Mouse (Mus musculus) thymus, adult 2 months (tissue): ENCODE results near the gene BC005537. TPM values are rescaled to one million over a fixed set of nuclear protein-coding genes. Genes with fewer than 3 reads are reported as not detected.
"Not testable (repeated sequence)": the region's sequence is repeated elsewhere in the genome, so short reads cannot be mapped to it uniquely, and the experiment has no call there.

Source experiments
- DNase-seq: peaks from one replicate; pipeline ENCODE4 v3.0.0; 2021
- H3K27ac ChIP-seq: fragments of 200-500 bp; 2 replicates; pipeline ENCODE4 v1.5.1; 2012; ENCODE audit warnings: low read length, control low read depth; ENCODE audit not compliant: control insufficient read depth, insufficient read depth
- H3K27me3 ChIP-seq: fragments of 200-500 bp; 2 replicates; pipeline ENCODE4 v1.6.1; 2012; ENCODE audit warnings: mild to moderate bottlenecking, low read length, moderate library complexity, mixed read lengths; ENCODE audit not compliant: control insufficient read depth, insufficient read depth
- H3K36me3 ChIP-seq: fragments of 200-500 bp; 2 replicates; pipeline ENCODE4 v1.6.1; 2012; ENCODE audit warnings: mild to moderate bottlenecking, low read length, moderate library complexity; ENCODE audit not compliant: control insufficient read depth, insufficient read depth
- H3K4me1 ChIP-seq: fragments of 200-500 bp; replicated peaks from 2 replicates; pipeline ENCODE4 v1.6.1; 2012; ENCODE audit warnings: low read length; ENCODE audit not compliant: control insufficient read depth, insufficient read depth
- H3K4me3 ChIP-seq: fragments of 200-500 bp; 2 replicates; pipeline ENCODE4 v1.5.1; 2012; ENCODE audit warnings: mild to moderate bottlenecking, low read length, control low read depth, moderate library complexity; ENCODE audit not compliant: control insufficient read depth, insufficient read depth
- CTCF ChIP-seq: fragments of 200-500 bp; IDR thresholded peaks from 2 replicates; pipeline ENCODE4 v1.5.1; 2012; ENCODE audit warnings: mild to moderate bottlenecking, control low read depth, low read length, moderate library complexity, borderline replicate concordance; ENCODE audit not compliant: control insufficient read depth, poor library complexity, insufficient read depth; ENCODE audit errors: extremely low read depth
- POLR2A ChIP-seq: fragments of 200-500 bp; IDR thresholded peaks from 2 replicates; pipeline ENCODE4 v1.6.1; 2012; ENCODE audit warnings: mild to moderate bottlenecking, low read length, control low read depth, moderate library complexity; ENCODE audit not compliant: control insufficient read depth, poor library complexity, insufficient read depth; ENCODE audit errors: extremely low read depth
- WGBS: fragments of 180-500 bp; shearing (Covaris S2); methylation state at CpG from one replicate; pipeline ENCODE4 v1.1.7; 2018; 5-methylcytosine and 5-hydroxymethylcytosine counted together
- polyA plus RNA-seq: library from polyadenylated mRNA; depleted of rRNA; stranded (reverse); fragments of >200 nt; gene quantifications from 2 replicates; pipeline ENCODE4 v1.2.3, GENCODE M21; 2012

BC005537 gene
- polyA plus RNA-seq, 1 experiment: 48.8 TPM

GRCm38 (mm10) chr13:24830756-24831352, 29.4 kb downstream of the BC005537 start:
- H3K4me3 ChIP-seq: peak overlapping the region; percentile 68
- DNase-seq: peak; percentile 10
- H3K27me3 ChIP-seq: no peaks in the 10 kb centered on the region
- 2% methylated on average over 20 of the region's 20 CpGs for WGBS
- TF ChIP-seq POLR2A: no peak
- no peak for TF ChIP-seq CTCF
- H3K4me1 ChIP-seq: peaks cover 3% of the 10 kb centered on the region; the same call in 1 of the 2 replicates
- peak overlapping the region; percentile 73 for H3K27ac ChIP-seq
- H3K36me3 ChIP-seq: no peaks in the 10 kb centered on the region

- WGBS: under 1% methylated on average over 90 of the region's 90 CpGs
- peak within 1 kb of the TSS; percentile 68 for H3K4me3 ChIP-seq
- TF ChIP-seq CTCF: peak; percentile 67; the same call in 1 of the 2 replicates
- peak; percentile 99 for TF ChIP-seq POLR2A
- no peaks in the 10 kb centered on the region for H3K27me3 ChIP-seq
- peaks cover 3% of the 10 kb centered on the region; the same call in 1 of the 2 replicates for H3K4me1 ChIP-seq
- H3K27ac ChIP-seq: peak within 1 kb of the TSS; percentile 73
- peak; percentile 92 for DNase-seq
- H3K36me3 ChIP-seq: no peaks in the 10 kb centered on the region
These were observed 30.1 kb downstream of the BC005537 start, which contains the start of the genes Acot13 and Tdp2 for GRCm38 (mm10) chr13:24831353-24832130. Gene Acot13, minus strand, starts transcription at chr13:24831540. Gene Tdp2, plus strand, starts transcription at chr13:24831679.

GRCm38 (mm10) chr13:24832131-24832810, 30.8 kb downstream of the BC005537 start:
- Histone ChIP-seq H3K27me3 (no peaks in the 10 kb centered on the region), H3K27ac (peak overlapping the region; percentile 37), H3K36me3 (no peaks in the 10 kb centered on the region), H3K4me1 (peaks cover 3% of the 10 kb centered on the region; the same call in 1 of the 2 replicates), H3K4me3 (peak overlapping the region; percentile 67)
- DNase-seq: no peak
- WGBS: 5% methylated on average over 21 of the region's 21 CpGs
- TF ChIP-seq POLR2A (no peak), CTCF (no peak)

GRCm38 (mm10) chr13:24832811-24833155, 31.3 kb downstream of the BC005537 start:
- DNase-seq: no peak
- no peak overlapping the region for H3K27ac ChIP-seq
- no peak overlapping the region for H3K4me3 ChIP-seq
- WGBS: 51% methylated on average over 2 of the region's 2 CpGs
- no peaks in the 10 kb centered on the region for H3K36me3 ChIP-seq
- H3K4me1 ChIP-seq: peaks cover 3% of the 10 kb centered on the region; the same call in 1 of the 2 replicates
- TF ChIP-seq CTCF (no peak), POLR2A (no peak)
- H3K27me3 ChIP-seq: no peaks in the 10 kb centered on the region

GRCm38 (mm10) chr13:24837765-24838164, 36.3 kb downstream of the BC005537 start:
- not testable (repeated sequence) for H3K4me1 ChIP-seq, H3K27ac ChIP-seq, H3K27me3 ChIP-seq, DNase-seq, H3K4me3 ChIP-seq
- 93% methylated on average over 8 of the region's 8 CpGs for WGBS
- H3K36me3 ChIP-seq: peaks cover 26% of the 10 kb centered on the region

GRCm38 (mm10) chr13:24839831-24840230, 38.4 kb downstream of the BC005537 start:
- H3K27me3 ChIP-seq: no peaks in the 10 kb centered on the region
- 66% methylated on average over 3 of the region's 3 CpGs for WGBS
- H3K27ac ChIP-seq: no peak overlapping the region
- DNase-seq: no peak
- H3K36me3 ChIP-seq: peaks cover 26% of the 10 kb centered on the region
- H3K4me3 ChIP-seq: no peak overlapping the region
- TF ChIP-seq POLR2A (no peak), CTCF (no peak)
- H3K4me1 ChIP-seq: peaks cover 1% of the 10 kb centered on the region
